Mouse (Mus musculus) NIH3T3 (cell line): ENCODE data around the gene Sgip1.

ENCODE experiments used
- DNase-seq: peaks from one replicate; pipeline ENCODE4 v3.0.0-alpha.2; 2012; ENCODE audit warnings: low read depth

Gene Sgip1

DNA sequence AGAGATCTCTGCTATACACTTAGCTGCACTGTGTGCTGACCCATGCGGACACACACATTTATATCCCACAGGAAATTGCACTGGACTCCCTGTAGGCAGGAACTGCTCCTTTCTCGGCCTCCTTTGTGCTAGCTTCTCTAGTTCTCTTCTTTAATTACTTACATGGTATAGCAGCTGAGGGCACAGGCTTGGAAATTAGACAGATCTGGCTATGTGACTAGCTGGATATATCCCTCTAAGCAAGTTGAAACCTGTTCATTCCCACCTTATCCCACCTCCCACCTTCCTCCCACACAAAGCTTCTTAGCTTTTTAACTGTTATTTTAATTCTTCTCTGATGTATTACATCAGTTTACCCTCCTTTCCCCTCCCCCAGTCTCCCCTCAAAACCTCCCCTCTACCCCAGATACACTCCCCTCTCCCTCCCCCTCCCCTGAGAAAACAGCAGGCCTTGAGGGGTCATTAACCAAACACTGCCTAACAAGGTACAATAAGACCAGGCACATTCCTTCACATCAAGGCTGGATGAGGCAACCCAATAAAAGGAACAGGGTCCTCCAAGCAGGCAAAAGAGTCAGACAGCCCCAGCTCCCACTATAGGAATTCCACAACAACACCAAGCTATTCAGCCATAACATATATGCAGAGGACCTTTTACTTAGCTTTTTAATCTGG, 34.6 kb downstream of the Sgip1 start:
- DNase-seq = no peak

GRCm38 (mm10) chr4:102779902-102780301, 38.8 kb downstream of the Sgip1 start:
- DNase-seq = no peak

- DNase-seq = no peak
Observed at GRCm38 (mm10) chr4:102783063-102783748, 42.1 kb downstream of the Sgip1 start.

- DNase-seq = no peak
Observed at GRCm38 (mm10) chr4:102785158-102785557, 44.1 kb downstream of the Sgip1 start.

GRCm38 (mm10) chr4:102792100-102792790, 51.1 kb downstream of the Sgip1 start:
- DNase-seq = peak; percentile 20

DNA sequence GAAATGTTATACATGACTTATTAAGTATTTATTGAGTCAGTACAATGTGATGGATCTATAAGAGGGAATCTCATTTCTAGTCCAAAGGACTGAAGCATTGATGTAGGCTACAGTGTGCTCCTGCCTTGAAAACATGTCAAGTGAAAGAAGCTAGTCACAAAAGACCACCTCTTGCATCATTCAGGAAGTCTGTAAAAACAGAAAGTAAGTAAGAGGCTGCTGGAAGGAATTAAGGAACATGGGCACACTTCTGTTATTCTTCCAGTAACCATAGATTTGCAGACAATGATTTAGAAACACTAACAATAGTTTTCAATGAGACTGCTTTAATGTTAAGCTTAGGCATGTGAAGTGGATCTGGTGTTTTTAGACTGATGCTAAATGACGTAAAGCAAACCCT, 60.4 kb downstream of the Sgip1 start:
- no peak for DNase-seq

GRCm38 (mm10) chr4:102801936-102802335, 60.8 kb downstream of the Sgip1 start:
- DNase-seq = no peak

GRCm38 (mm10) chr4:102804611-102805010, 63.5 kb downstream of the Sgip1 start:
- no peak for DNase-seq

- no peak for DNase-seq
Observed at GRCm38 (mm10) chr4:102806987-102807386, 65.9 kb downstream of the Sgip1 start.

GRCm38 (mm10) chr4:102808258-102808657, 67.2 kb downstream of the Sgip1 start:
- no peak for DNase-seq

DNA sequence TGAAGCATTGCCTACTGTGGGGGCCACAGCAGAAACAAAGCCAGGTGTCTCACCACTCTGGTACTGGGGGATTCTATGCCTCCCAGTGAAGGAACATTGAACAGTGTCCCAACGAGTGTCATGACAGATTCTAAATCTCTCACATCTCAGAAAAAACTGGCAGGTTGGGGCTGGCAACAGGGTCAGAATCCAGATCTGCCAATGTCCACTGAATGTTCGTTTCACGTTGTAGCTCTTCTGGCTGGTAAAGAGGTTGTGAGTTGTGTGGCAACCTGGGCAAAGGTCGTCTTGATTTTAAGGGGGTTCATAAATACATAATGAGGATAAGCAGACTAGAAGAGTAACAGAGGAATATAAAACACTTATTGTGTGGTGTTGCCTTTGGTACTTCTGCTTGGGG, 68.2 kb downstream of the Sgip1 start:
- no peak for DNase-seq

GRCm38 (mm10) chr4:102810277-102810676, 69.2 kb downstream of the Sgip1 start:
- DNase-seq = no peak

DNA sequence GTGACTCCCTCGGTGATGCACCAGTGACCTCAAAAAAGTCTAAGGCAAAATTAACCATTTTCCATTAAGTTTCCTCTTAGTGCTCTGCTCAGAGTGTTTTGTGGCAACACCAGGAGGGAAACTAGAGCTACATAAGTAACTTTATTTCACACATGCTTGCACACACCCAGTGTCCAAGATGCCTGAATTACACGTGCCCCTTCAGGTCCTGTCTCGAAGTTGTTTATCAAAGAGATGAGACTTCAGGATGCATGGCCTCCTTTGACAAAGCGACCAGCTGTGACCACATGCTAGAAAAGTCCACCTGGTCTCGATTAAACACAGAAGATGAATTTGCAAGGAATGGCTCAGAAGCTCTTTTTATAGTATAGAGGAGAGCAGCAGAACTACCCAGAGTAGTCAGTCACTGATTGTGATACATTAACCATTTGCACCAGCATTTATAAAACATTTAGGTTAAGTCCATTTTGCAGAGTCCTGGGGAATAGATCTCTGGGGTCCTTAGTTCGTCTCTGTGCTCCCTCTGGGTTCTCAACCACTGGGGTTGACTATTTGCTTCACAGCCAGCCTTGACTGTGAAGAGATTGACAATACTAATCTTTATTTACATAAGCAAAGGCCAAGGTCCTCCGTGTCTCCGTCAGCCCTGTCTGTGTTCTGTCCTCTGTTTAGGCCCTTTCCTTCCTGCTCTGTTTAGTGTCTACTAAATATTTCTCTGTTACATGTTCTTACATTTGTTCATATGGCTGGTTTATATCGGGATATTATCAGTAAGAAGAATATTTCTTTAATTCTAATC, 70.1 kb downstream of the Sgip1 start:
- DNase-seq = no peak

DNA sequence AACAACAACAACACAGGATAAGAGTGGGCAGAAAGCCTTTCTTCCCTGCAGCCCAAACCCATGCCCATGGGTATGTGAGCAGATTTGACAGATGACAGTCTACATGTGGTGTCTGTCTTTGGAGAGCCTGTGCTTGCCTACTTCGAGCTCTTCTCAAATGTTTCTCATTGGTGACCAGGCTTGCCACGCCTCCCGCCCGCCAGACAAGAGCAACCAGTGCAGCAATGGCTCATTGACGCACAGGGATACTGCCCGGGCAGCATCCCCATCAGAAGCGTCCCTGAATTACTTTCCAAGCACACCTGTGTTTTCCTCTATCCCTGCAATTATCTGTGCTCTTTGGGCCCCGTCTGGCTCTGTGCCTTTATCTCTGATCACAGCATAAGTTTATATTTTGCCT, 72.2 kb downstream of the Sgip1 start:
- DNase-seq = no peak

DNA sequence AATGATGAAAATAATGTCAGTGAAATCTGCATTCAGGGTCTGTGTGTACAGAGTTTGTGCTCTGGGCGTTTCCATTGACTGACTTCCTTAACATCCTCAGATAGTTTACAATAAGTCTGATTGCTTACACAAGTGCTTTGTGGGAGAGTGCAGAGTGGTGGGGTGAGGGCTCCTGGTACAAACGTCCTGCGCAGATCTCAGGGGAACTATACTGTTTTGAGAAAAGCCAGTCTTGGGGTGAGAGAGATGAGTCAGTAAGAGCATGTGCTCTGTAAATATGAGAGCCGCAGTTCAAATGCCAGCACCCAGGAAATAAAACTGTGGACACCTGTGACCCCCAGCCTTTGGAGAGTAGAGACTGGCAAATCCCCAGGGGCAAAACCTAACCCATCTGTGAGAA, 80.7 kb downstream of the Sgip1 start:
- DNase-seq = no peak

DNA sequence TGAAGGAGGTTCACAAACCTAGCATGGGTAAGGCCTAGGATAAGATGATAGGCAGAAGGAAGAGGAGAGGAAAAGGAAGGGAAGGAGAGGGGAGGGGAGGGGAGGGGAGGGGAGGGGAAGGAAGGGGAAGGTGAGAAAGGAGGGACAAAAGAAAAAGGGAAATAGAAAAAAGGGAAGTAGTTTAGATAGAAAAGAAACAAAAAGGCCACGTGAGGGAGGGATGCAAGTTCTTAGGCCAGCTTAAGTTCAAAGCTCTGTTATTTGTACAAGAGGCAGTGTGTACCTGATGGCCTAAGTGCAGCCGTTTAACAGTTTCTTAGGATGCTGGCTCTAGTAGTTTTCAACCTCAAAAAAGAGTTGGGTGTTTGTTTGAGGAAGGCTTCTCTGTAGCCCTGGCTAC, 83.4 kb downstream of the Sgip1 start:
- DNase-seq = no peak

DNA sequence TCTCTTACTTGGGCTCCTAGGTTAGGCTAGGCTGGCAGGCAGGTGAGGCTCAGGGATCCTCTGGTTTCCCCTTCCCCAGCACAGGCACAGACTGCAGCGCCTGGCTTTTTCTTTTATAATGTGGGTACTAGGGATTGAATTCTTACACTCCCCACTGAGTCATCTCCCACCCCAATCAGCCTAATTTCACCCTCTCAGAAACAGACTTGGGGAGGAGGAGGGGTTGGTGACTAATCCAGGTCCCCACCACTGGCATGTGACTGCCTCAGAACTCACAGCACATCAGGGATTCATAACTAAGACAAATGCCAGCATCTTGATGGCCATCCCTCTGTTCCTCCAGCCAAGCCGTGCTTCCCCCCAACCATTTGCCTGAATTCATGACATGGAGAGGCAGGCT, 85.1 kb downstream of the Sgip1 start:
- DNase-seq = peak; percentile 12

DNA sequence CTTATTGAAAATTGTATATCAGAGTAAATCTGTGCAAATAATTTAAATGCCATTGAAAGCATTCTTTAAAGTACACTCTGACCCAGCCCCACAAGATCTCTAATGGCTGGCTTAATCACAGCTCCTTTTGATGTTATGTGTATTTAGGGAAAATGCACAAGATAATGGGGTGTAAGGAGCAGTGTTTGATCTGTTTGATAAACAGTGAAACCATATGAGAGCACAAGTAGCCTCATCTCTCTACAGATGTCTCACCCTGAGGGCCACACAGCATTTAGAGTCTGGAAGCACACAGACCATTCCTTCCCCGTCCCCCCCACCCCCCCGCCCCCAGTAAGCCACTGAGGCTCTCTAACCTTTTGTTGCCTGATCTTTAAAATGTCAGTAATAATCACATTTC, 87.4 kb downstream of the Sgip1 start:
- DNase-seq = no peak

DNA sequence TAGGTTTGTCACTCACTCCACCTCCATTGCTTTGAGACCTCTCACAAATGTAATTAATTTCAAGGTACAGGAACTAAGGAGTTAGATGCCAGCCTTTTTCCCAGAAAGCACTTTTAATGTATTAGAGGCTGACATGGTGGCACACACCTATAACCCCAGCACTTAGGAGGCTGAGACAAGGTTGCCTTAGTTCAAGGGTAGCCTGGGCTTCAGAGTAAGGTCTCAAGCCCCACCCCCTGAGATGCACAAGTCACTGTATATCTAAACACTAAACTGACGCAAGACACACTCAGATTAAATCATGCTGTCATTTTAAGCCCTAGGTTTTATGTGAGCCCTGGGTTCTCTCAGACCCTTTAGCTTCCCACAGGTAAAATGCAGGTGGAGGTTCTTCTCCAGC, 92.1 kb downstream of the Sgip1 start:
- no peak for DNase-seq

- no peak for DNase-seq
Observed at GRCm38 (mm10) chr4:102833726-102834125, 92.6 kb downstream of the Sgip1 start.

DNA sequence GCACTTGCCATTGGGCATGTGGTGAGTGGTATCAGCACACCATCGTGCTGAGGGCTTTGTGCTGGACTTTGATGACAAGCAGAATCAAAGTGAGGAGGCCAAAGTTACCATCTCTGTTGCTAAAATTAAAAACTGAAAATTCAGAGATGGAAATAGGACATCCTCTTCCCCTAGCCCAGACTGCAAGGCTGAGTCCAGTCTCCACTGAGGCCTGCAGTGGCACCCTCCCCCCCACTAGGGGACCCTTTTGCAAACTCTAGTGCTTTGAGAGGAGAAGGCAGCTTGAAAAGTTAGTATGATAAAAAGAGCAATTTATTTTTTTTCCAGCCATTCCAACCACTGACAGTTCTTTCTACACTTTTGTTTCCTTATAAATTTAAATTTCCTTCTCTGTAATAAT, 93.6 kb downstream of the Sgip1 start:
- no peak for DNase-seq

GRCm38 (mm10) chr4:102840062-102840798, 99.1 kb downstream of the Sgip1 start:
- DNase-seq = no peak
